Mouse (Mus musculus): ENCODE data around the gene Xpa. TPM values are rescaled to one million over a fixed set of nuclear protein-coding genes. Genes with fewer than 3 reads are reported as not detected.

Xpa gene
- polyA plus RNA-seq, 1 experiment from 2014 or later: 23.8 TPM

- H3K27ac ChIP-seq (ENCODE audit: low read depth, low read length): no peak overlapping the region
- H3K9ac ChIP-seq (ENCODE audit: low read depth, low read length): no peak overlapping the region
- H3K36me3 ChIP-seq (ENCODE audit: control insufficient read depth, insufficient read depth, low read length): peaks cover 70% of the 10 kb centered on the region
- no peak overlapping the region for H3K4me2 ChIP-seq (replicated peaks; ENCODE audit: low read depth, low read length)
- no peaks in the 10 kb centered on the region for H3K9me3 ChIP-seq (ENCODE audit: control insufficient read depth, low read length)
- no peaks in the 10 kb centered on the region for H3K4me1 ChIP-seq (ENCODE audit: control insufficient read depth, insufficient read depth, low read length)
- H3K4me3 ChIP-seq (ENCODE audit: low read length): no peak overlapping the region
- 45% methylated on average over 1 of the region's 1 CpGs for WGBS
- no peaks in the 10 kb centered on the region for H3K27me3 ChIP-seq (ENCODE audit: control insufficient read depth, insufficient read depth, low read length)
- ATAC-seq (ENCODE audit: low FRiP score, low TSS enrichment): no peak
Observed at GRCm38 (mm10) chr4:46115308-46115707, 80.8 kb downstream of the Xpa start.

GRCm38 (mm10) chr4:46111361-46111760, 84.8 kb downstream of the Xpa start:
- Histone ChIP-seq H3K27ac (ENCODE audit: low read depth, low read length) (no peak overlapping the region), H3K4me3 (ENCODE audit: low read length) (no peak overlapping the region), H3K9me3 (ENCODE audit: control insufficient read depth, low read length) (no peaks in the 10 kb centered on the region), H3K27me3 (ENCODE audit: control insufficient read depth, insufficient read depth, low read length) (no peaks in the 10 kb centered on the region), H3K36me3 (ENCODE audit: control insufficient read depth, insufficient read depth, low read length) (peaks cover 30% of the 10 kb centered on the region), H3K4me1 (ENCODE audit: control insufficient read depth, insufficient read depth, low read length) (no peaks in the 10 kb centered on the region), H3K9ac (ENCODE audit: low read depth, low read length) (no peak overlapping the region), H3K4me2 (replicated peaks; ENCODE audit: low read depth, low read length) (no peak overlapping the region)
- ATAC-seq (ENCODE audit: low FRiP score, low TSS enrichment): no peak
- WGBS: 43% methylated on average over 3 of the region's 3 CpGs

GRCm38 (mm10) chr4:46110084-46110483, 86.0 kb downstream of the Xpa start:
- WGBS: 72% methylated on average over 8 of the region's 8 CpGs

More at GRCm38 (mm10) chr4:46110084-46110483, 86.0 kb downstream of the Xpa start:
- no peak overlapping the region for H3K4me3 ChIP-seq (ENCODE audit: low read length)
- H3K27me3 ChIP-seq (ENCODE audit: control insufficient read depth, insufficient read depth, low read length): no peaks in the 10 kb centered on the region
- no peak overlapping the region for H3K4me2 ChIP-seq (replicated peaks; ENCODE audit: low read depth, low read length)
- no peaks in the 10 kb centered on the region for H3K4me1 ChIP-seq (ENCODE audit: control insufficient read depth, insufficient read depth, low read length)
- H3K9ac ChIP-seq (ENCODE audit: low read depth, low read length): no peak overlapping the region
- H3K36me3 ChIP-seq (ENCODE audit: control insufficient read depth, insufficient read depth, low read length): peaks cover 18% of the 10 kb centered on the region; the same call in 1 of the 2 replicates
- H3K27ac ChIP-seq (ENCODE audit: low read depth, low read length): no peak overlapping the region
- no peaks in the 10 kb centered on the region for H3K9me3 ChIP-seq (ENCODE audit: control insufficient read depth, low read length)
- ATAC-seq (ENCODE audit: low FRiP score, low TSS enrichment): no peak

Other genes starting within 250 kb of the Xpa start
- 8.8 and 19.0 TPM in 2 replicates for gene Tdrd7, start 231.0 kb downstream of the Xpa start, polyA plus RNA-seq (2014; fragmentation: Nextera tagmentation; extraction: Ambion mirVana)
- gene Tmod1, start 157.4 kb downstream of the Xpa start, polyA plus RNA-seq (2014; fragmentation: Nextera tagmentation; extraction: Ambion mirVana): 5.2 and 5.3 TPM in 2 replicates
- 70.5 and 106 TPM in 2 replicates for gene Ncbp1, start 57.7 kb downstream of the Xpa start, polyA plus RNA-seq (2014; fragmentation: Nextera tagmentation; extraction: Ambion mirVana)
- 23.5 and 46.0 TPM in 2 replicates for gene Tstd2, start 57.6 kb downstream of the Xpa start, polyA plus RNA-seq (2014; fragmentation: Nextera tagmentation; extraction: Ambion mirVana)
- not detected in 2 replicates for gene Foxe1, start 147.3 kb upstream of the Xpa start, polyA plus RNA-seq (2014; fragmentation: Nextera tagmentation; extraction: Ambion mirVana)
- gene Trmo, start 193.1 kb upstream of the Xpa start, polyA plus RNA-seq (2014; fragmentation: Nextera tagmentation; extraction: Ambion mirVana): 10.8 and 13.2 TPM in 2 replicates
- 0.57 and 0.73 TPM in 2 replicates for gene Hemgn, start 217.2 kb upstream of the Xpa start, polyA plus RNA-seq (2014; fragmentation: Nextera tagmentation; extraction: Ambion mirVana)

Data from kidney, embryonic 14.5 days (tissue).